Mouse (Mus musculus): ENCODE results near the gene Adra1b. TPM values are rescaled to one million over a fixed set of nuclear protein-coding genes. Genes with fewer than 3 reads are reported as not detected.

Adra1b gene
- polyA plus RNA-seq, 1 experiment: 4.6 TPM

GRCm38 (mm10) chr11:43865298-43866165 is 35.5 kb downstream of the Adra1b start:
- Histone ChIP-seq H3K27me3 (ENCODE audit: control insufficient read depth, insufficient read depth, low read length) (no peaks in the 10 kb centered on the region), H3K4me1 (replicated peaks; ENCODE audit: control insufficient read depth, insufficient read depth, low read length) (no peaks in the 10 kb centered on the region), H3K36me3 (ENCODE audit: control insufficient read depth, insufficient read depth, low read length) (no peaks in the 10 kb centered on the region), H3K4me3 (ENCODE audit: control insufficient read depth, insufficient read depth, low read length) (no peak overlapping the region), H3K27ac (ENCODE audit: control insufficient read depth, insufficient read depth, low read length) (no peak overlapping the region)
- 78% methylated on average over 6 of the region's 6 CpGs for WGBS
- TF ChIP-seq POLR2A (IDR thresholded peaks at IDR 0.05; ENCODE audit: control insufficient read depth, extremely low read depth, insufficient read depth, low read length, poor library complexity): no peak
- TF ChIP-seq CTCF (IDR thresholded peaks at IDR 0.05; ENCODE audit: borderline replicate concordance, control insufficient read depth, extremely low read depth, insufficient read depth, low read length, poor library complexity): no peak
- no peak for DNase-seq

DNA sequence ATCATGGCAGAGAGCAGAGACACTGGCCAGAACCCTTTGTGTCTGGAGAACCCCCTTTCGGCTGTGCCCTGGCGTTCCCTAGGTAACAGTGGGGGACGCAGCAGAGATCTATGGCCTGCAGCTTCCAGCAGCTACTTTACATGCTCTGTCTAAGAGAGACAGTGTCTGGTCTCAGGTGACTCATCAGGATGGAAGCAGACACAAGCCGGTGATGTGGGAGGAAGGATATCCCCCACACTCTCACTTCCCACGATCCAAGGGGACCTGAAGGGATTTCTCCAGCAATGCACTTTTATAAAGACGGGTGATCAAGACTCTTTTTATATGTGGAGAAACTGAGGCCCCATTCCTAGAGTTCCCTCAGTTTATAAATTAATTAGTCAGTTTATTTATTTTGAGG is 48.0 kb downstream of the Adra1b start:
- Histone ChIP-seq H3K27me3 (ENCODE audit: control insufficient read depth, insufficient read depth, low read length) (no peaks in the 10 kb centered on the region), H3K27ac (ENCODE audit: control insufficient read depth, insufficient read depth, low read length) (no peak overlapping the region), H3K36me3 (ENCODE audit: control insufficient read depth, insufficient read depth, low read length) (no peaks in the 10 kb centered on the region), H3K4me3 (ENCODE audit: control insufficient read depth, insufficient read depth, low read length) (no peak overlapping the region), H3K4me1 (replicated peaks; ENCODE audit: control insufficient read depth, insufficient read depth, low read length) (no peaks in the 10 kb centered on the region)
- DNase-seq: no peak
- TF ChIP-seq POLR2A (IDR thresholded peaks at IDR 0.05; ENCODE audit: control insufficient read depth, extremely low read depth, insufficient read depth, low read length, poor library complexity) (no peak), CTCF (IDR thresholded peaks at IDR 0.05; ENCODE audit: borderline replicate concordance, control insufficient read depth, extremely low read depth, insufficient read depth, low read length, poor library complexity) (no peak)
- WGBS: 94% methylated on average over 6 of the region's 6 CpGs

- H3K4me1 ChIP-seq (replicated peaks; ENCODE audit: control insufficient read depth, insufficient read depth, low read length): no peaks in the 10 kb centered on the region
- 93% methylated on average over 4 of the region's 4 CpGs for WGBS
These were observed 53.0 kb downstream of the Adra1b start for GRCm38 (mm10) chr11:43848056-43848455.

GRCm38 (mm10) chr11:43841596-43841995 is 59.4 kb downstream of the Adra1b start:
- no peaks in the 10 kb centered on the region for H3K4me1 ChIP-seq (replicated peaks; ENCODE audit: control insufficient read depth, insufficient read depth, low read length)
- 89% methylated on average over 10 of the region's 10 CpGs for WGBS
- no peaks in the 10 kb centered on the region for H3K36me3 ChIP-seq (ENCODE audit: control insufficient read depth, insufficient read depth, low read length)
- no peak overlapping the region for H3K4me3 ChIP-seq (ENCODE audit: control insufficient read depth, insufficient read depth, low read length)
- no peaks in the 10 kb centered on the region for H3K27me3 ChIP-seq (ENCODE audit: control insufficient read depth, insufficient read depth, low read length)
- no peak overlapping the region for H3K27ac ChIP-seq (ENCODE audit: control insufficient read depth, insufficient read depth, low read length)
- TF ChIP-seq POLR2A (IDR thresholded peaks at IDR 0.05; ENCODE audit: control insufficient read depth, extremely low read depth, insufficient read depth, low read length, poor library complexity): no peak
- no peak for TF ChIP-seq CTCF (IDR thresholded peaks at IDR 0.05; ENCODE audit: borderline replicate concordance, control insufficient read depth, extremely low read depth, insufficient read depth, low read length, poor library complexity)
- no peak for DNase-seq

More at GRCm38 (mm10) chr11:43848056-43848455, 53.0 kb downstream of the Adra1b start:
- Histone ChIP-seq H3K4me3 (ENCODE audit: control insufficient read depth, insufficient read depth, low read length) (no peak overlapping the region), H3K27ac (ENCODE audit: control insufficient read depth, insufficient read depth, low read length) (no peak overlapping the region), H3K27me3 (ENCODE audit: control insufficient read depth, insufficient read depth, low read length) (no peaks in the 10 kb centered on the region), H3K36me3 (ENCODE audit: control insufficient read depth, insufficient read depth, low read length) (no peaks in the 10 kb centered on the region)
- no peak for DNase-seq
- no peak for TF ChIP-seq POLR2A (IDR thresholded peaks at IDR 0.05; ENCODE audit: control insufficient read depth, extremely low read depth, insufficient read depth, low read length, poor library complexity)
- TF ChIP-seq CTCF (IDR thresholded peaks at IDR 0.05; ENCODE audit: borderline replicate concordance, control insufficient read depth, extremely low read depth, insufficient read depth, low read length, poor library complexity): no peak

DNA sequence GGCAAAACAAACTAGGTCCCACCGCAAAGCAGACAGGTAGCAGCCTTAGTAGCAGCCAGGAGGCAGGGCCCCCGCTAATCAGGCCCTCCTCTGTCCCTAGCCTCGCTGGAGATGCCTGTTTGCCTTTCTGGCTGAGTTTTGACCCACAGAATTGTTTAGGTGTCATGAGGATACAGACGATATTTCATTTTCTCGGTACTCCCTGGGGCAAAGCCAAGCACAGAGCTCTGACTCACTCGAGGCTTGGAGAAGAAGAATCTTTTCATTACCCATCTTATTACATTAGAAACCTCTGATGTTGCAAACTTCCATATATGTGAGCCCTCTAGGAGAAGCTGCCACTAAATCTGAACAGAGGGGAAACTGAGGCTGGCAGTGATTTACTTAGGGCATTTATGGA is 60.5 kb downstream of the Adra1b start:
- Histone ChIP-seq H3K27ac (ENCODE audit: control insufficient read depth, insufficient read depth, low read length) (no peak overlapping the region), H3K27me3 (ENCODE audit: control insufficient read depth, insufficient read depth, low read length) (peaks cover 8% of the 10 kb centered on the region), H3K4me3 (ENCODE audit: control insufficient read depth, insufficient read depth, low read length) (no peak overlapping the region), H3K4me1 (replicated peaks; ENCODE audit: control insufficient read depth, insufficient read depth, low read length) (no peaks in the 10 kb centered on the region; the same call in 1 of the 2 replicates), H3K36me3 (ENCODE audit: control insufficient read depth, insufficient read depth, low read length) (no peaks in the 10 kb centered on the region)
- TF ChIP-seq CTCF (IDR thresholded peaks at IDR 0.05; ENCODE audit: borderline replicate concordance, control insufficient read depth, extremely low read depth, insufficient read depth, low read length, poor library complexity) (no peak), POLR2A (IDR thresholded peaks at IDR 0.05; ENCODE audit: control insufficient read depth, extremely low read depth, insufficient read depth, low read length, poor library complexity) (no peak)
- no peak for DNase-seq
- WGBS: 73% methylated on average over 6 of the region's 6 CpGs

- H3K36me3 ChIP-seq (ENCODE audit: control insufficient read depth, insufficient read depth, low read length): no peaks in the 10 kb centered on the region
- TF ChIP-seq CTCF (IDR thresholded peaks at IDR 0.05; ENCODE audit: borderline replicate concordance, control insufficient read depth, extremely low read depth, insufficient read depth, low read length, poor library complexity): peak; percentile 21; the same call in 1 of the 2 replicates
- TF ChIP-seq POLR2A (IDR thresholded peaks at IDR 0.05; ENCODE audit: control insufficient read depth, extremely low read depth, insufficient read depth, low read length, poor library complexity): no peak
- no peak overlapping the region for H3K4me3 ChIP-seq (ENCODE audit: control insufficient read depth, insufficient read depth, low read length)
- no peak overlapping the region for H3K27ac ChIP-seq (ENCODE audit: control insufficient read depth, insufficient read depth, low read length)
- peak; percentile 37 for DNase-seq
- peaks cover 8% of the 10 kb centered on the region for H3K27me3 ChIP-seq (ENCODE audit: control insufficient read depth, insufficient read depth, low read length)
- WGBS: 7% methylated on average over 68 of the region's 68 CpGs
- no peaks in the 10 kb centered on the region; the same call in 1 of the 2 replicates for H3K4me1 ChIP-seq (replicated peaks; ENCODE audit: control insufficient read depth, insufficient read depth, low read length)
These were observed 64.9 kb downstream of the Adra1b start for GRCm38 (mm10) chr11:43835880-43836740.

All from thymus, adult 2 months (tissue).